Mouse (Mus musculus): Measurements from ENCODE around the gene Zfp61.

The Zfp61 gene

GRCm38 (mm10) chr7:24254633-24255474, 46.2 kb downstream of the Zfp61 start, which contains the start of gene Zfp108:
Zfp108 (plus strand) TSS chr7:24254794.
- peak; percentile 88 to 90 for DNase-seq

GRCm38 (mm10) chr7:24253779-24254615, 47.0 kb downstream of the Zfp61 start:
- peak; percentile 12 to 20 for DNase-seq
